Mouse (Mus musculus): ENCODE measurements around the gene Tbc1d9.

Gene Tbc1d9

DNA sequence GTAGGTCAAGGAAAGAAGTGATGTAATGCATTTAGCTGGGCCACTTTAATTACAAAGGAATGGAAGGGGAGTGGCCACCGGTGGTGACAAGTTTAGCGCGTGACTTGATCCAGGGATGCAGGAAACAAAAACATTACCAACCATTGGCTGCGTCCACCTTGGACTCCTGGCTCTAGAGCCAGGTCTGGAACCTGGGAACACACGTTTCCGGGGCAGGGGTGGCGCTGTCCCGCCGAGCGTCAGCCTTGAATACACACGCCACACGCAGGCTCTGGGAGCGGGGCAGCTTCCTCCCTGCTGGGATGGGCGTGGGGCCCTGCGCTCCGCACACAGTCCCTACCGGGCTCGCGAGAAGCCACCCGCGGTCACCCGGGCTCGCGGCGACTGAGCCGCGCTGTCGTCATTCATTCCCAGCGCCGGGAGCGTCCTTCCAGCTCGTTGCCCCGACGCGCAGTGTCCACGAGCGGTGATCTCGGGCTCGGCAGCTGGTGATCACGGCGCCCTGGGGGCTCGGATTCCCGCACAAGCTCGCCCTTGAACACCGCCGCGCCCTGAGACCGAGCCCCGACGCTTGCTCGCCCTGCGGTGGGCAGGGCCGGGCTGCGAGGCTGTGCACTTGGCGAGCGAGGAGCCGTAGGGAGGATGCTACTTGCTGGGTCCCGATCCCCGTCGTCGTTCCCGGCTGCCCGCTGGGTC, at the start of gene Tbc1d9:
Gene Tbc1d9 (plus strand): TSS at position 118 of the 696 bp plus-strand sequence.
- CTCF ChIA-PET: interaction anchor here in 1 of 4 experiments (0.8 to 1.0 kb wide), 2 partner anchors 13 to 95 kb away, joined by 3 read pairs; no protein-coding TSS in a partner anchor
- POLR2A ChIA-PET: interaction anchor here in 3 of 4 experiments (0.5 to 2.0 kb wide), 33 partner anchors 9 to 1037 kb away, joined by 3 to 9 read pairs (median 3); partner anchors contain the start of genes Dnajb1 (in 1 of the 3), Elmod2 (in 1 of the 3) and Rnf150 (in 1 of the 3)

DNA sequence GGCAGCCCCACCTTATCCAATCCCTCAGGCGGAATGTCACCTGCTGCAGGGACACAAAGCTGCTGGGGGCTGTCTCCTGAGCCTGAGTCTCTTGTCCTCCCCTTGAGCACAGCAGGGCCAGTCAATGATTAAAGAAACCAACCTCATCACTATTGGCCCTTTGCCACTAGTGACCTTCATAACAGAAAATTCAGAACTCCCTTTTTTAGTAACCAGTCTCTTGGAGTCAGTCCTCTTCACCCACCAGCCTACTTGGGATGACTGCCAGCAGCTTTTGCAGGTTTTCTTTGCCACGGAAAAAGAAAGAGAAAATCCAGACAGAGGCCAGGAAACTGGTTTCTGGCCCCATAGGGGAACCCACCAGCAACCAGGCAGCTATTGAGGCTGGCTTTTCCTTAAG, 30.1 kb upstream of the Tbc1d9 start:
- ChIA-PET CTCF (no interaction called here), POLR2A (interaction anchor here in 1 of 4 experiments (0.6 kb wide), 1 partner anchor 12 kb away, joined by 5 read pairs; no protein-coding TSS in a partner anchor)

DNA sequence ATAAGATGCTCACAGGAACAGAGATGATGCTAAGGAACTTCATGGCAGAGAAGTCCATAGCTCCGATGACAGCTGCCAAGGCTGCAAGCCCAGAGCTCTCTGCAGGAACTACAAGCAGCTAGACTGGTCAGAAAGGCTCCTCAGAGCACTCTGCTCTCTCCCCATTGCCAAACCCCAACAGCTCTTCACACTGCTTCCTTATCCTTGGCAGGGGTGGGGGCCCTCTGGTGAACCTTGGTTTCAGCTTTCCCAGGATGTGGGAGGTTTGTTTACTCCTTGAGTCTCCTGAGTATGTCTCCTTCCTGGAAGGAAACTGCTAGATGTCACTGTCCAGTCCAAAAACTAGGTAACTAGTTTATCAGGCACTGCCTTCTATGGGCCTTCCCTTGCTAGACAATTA, 25.1 kb upstream of the Tbc1d9 start:
- CTCF ChIA-PET: no interaction called here

DNA sequence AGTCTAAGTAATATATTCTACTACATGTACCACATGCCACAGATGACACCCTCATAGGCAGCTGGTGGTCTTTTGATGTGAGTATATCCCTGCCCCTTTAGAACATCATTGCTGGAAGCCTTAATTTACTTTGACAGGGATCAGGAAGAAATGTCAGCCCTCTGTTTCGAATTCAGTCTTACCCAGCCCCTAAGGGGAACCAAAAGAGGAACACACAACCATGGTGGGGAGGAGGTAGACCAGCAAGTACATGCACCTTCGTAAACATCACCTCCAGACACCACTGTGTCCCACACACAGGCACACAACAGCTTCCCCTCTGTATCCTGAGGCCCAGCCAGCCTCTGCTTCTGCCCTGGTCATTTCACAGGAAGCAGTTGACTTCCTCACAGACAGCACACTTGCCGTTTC, 24.4 kb upstream of the Tbc1d9 start:
- ChIA-PET POLR2A (no interaction called here), CTCF (no interaction called here)

More for the DNA sequence above, 25.1 kb upstream of the Tbc1d9 start:
- POLR2A ChIA-PET: interaction anchor here in 1 of 4 experiments (1.4 kb wide), 1 partner anchor 25 kb away, joined by 3 read pairs; the partner anchor contains the start of gene Tbc1d9

DNA sequence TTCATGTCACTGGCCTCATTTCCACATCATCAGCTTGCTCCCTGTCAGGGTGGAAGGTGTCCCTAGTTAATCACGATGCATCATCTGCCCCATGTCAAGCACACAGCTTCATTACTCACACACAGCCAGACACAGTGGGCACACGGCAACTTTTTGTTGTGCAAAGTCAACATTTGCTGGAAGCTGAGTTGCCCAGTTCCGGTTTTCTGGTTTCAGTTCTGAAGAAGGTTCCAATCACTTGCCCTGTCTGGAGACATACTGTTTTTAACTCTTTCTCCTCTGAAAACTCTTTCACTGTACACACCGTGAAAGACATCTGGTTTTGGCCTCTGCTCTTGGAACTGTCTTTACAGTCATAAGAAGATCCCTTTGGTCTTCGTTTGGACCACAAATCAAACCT, 23.8 kb upstream of the Tbc1d9 start:
- ChIA-PET CTCF (no interaction called here), POLR2A (no interaction called here)

DNA sequence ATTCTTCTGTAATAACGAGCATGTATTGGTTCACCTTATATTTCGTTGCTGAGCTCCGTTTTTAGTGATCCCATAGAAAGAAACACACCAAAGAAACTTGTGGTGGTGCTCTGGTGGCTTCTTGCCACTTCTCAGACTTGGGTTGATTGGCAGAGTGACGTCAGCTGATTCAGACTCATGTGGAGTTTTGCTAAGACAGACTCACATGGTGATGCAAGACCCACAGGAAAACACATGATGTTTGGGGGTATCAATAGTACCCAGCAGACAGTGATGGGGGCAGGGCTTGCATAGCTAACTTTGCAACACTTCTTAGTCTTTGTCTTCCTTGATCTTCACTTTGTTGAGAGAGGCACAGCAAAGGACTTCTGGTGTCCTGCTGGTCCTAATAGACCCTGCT, 20.6 kb upstream of the Tbc1d9 start:
- ChIA-PET CTCF (interaction anchor here in 1 of 4 experiments (0.8 kb wide), 1 partner anchor 198 kb away, joined by 4 read pairs; no protein-coding TSS in a partner anchor), POLR2A (interaction anchor here in 2 of 4 experiments (0.7 to 1.0 kb wide), 3 partner anchors 112 to 756 kb away, joined by 3 to 4 read pairs (median 3); partner anchors contain the start of gene Il15 (in 1 of the 2))

DNA sequence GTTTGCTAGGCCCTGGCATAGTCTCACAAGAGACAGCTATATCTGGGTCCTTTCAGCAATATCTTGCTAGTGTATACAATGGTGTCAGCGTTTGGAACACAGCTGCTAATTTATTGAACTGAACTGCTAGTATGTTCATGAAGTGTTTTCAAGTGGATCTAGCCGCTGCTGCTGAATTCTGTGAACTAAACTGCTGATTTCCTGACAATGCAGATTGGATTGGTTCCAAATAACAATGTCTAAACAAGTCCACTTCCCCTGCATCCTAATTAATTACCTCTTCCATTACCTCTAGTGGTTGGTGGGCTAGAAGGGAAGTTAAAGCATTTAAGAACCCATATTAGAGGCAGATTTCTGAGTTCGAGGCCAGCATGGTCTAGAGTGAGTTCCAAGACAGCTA, 19.7 kb upstream of the Tbc1d9 start:
- POLR2A ChIA-PET: no interaction called here
- CTCF ChIA-PET: no interaction called here

DNA sequence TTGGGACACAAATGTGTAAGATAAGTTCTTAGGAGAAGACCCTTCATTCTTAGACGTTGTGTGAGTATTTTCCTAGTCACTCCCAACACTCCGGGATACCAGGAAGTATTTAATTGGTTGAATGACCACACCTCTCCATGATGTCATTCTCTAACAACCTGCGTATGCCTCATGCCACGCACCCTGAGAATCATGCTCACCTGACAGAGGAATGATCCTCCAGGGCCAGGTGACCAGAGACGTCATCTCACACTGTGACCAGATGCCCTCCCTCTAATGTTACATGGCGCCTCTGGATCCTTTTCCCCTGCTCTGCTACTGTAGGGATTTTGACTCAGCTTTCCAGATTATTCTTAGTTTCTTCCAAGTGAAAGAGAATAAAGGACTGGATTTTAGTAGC, 16.0 kb upstream of the Tbc1d9 start:
- POLR2A ChIA-PET: interaction anchor here in 1 of 4 experiments (0.9 kb wide), 1 partner anchor 16 kb away, joined by 3 read pairs; the partner anchor contains the start of gene Tbc1d9
- CTCF ChIA-PET: no interaction called here

DNA sequence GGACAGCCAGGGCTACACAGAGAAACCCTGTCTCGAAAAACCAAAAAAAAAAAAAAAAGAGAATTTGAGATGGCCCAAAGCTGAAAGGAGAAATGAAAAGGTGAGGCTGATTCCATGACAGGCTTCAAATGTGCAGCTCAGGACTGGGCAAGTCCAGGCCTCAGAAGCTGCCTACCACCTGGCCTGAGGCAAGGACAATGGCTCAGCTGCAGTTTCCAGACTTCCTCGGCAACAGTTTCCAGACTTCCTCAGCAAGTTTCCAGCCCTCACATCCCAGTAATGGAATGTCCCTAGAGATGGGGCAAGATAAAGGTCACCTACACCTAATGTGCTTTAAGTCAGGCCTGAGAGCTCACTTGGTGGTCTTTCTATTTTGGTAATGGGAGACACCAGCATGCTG, 13.1 kb upstream of the Tbc1d9 start:
- CTCF ChIA-PET: interaction anchor here in 1 of 4 experiments (0.6 kb wide), 1 partner anchor 379 kb away, joined by 3 read pairs; no protein-coding TSS in a partner anchor
- POLR2A ChIA-PET: interaction anchor here in 1 of 4 experiments (0.6 to 1.4 kb wide), 2 partner anchors 12 to 66 kb away, joined by 3 to 5 read pairs; partner anchors contain the start of gene Tbc1d9

DNA sequence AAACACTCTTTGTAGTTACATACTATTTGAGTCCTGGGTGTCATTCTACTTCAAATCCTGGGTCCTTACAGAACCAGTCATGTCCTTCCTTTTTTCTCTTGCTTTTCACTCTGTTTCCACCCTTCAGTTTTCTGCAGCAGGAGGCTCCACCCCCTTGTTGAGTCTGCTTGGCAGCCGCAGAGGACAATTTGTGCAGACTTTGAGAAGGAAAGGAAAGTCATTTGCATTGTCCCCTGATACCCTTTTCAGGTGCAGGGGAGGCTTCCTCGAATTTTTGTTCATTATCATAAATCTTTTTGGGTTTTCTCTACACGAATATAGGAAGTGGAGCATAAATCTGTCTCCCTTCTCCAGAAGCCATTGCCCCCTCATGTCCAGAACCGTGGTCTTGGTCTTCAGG, 12.7 kb upstream of the Tbc1d9 start:
- ChIA-PET POLR2A (interaction anchor here in 1 of 4 experiments (1.4 kb wide), 1 partner anchor 12 kb away, joined by 5 read pairs; the partner anchor contains the start of gene Tbc1d9), CTCF (interaction anchor here in 1 of 4 experiments (0.6 kb wide), 1 partner anchor 380 kb away, joined by 3 read pairs; no protein-coding TSS in a partner anchor)

DNA sequence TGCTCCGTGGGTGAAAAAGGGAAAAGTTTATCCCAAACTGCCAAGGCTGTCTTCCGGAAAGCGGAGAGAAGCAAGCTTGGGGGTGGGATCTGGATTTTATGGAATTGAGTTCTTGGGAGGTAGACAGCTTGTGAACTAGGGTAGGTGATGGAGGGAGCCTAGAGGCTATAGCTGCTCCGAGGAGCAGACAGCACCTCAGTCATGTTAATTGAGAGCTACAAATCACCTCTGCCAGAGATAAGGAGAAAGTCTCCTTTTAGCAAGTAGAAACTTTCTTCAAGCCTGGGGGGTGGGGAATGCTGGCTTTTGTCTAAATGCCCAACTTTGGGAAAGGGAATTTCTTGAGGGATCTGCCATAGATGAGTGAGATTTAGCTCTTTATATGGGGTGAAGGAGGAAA, 10.0 kb upstream of the Tbc1d9 start:
- ChIA-PET CTCF (no interaction called here), POLR2A (interaction anchor here in 3 of 4 experiments (0.7 to 1.3 kb wide), 3 partner anchors 10 to 665 kb away, joined by 3 to 5 read pairs (median 3); partner anchors contain the start of gene Tbc1d9 (in 1 of the 3))

DNA sequence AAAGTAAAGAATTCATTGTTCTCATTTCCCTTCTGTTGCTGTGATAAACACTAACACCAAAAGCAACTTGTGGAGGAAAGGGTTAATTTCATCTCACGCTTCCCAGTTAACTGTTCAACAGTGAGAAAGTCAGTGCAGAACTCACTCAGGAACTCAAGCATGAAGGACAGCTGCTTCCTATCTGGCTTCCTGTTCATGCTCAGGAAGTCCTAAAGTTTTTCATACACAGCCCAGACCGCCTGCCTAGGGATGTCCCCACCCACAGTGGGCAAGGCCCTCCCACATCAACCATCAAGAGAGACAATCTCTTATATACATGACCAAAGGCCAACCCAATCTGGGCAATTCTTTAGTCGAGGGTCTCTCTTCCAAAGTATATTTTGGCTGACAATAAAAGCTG, 6.2 kb upstream of the Tbc1d9 start:
- CTCF ChIA-PET: no interaction called here

DNA sequence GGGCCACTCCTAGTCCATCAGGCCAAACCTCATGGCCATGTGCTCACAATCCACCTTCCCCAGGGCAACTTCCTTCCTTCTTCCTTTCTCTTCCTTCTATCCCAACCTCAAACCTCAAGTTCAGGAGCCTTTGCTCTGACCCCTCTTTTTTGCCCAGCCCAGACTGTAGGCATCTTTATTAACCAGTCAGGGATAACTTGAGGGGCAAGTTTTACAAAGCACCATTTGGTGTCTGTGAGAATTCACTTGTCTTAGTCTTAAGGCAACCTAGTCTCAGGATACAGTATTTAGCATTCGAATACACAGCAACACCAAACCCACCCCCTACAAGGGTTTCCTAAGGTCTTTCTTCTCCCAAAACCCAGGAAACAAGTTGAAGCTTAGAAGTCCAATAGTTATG, 5.5 kb upstream of the Tbc1d9 start:
- CTCF ChIA-PET: interaction anchor here in 1 of 4 experiments (1.1 kb wide), 1 partner anchor 297 kb away, joined by 3 read pairs; the partner anchor contains the start of gene Rnf150
- POLR2A ChIA-PET: interaction anchor here in 2 of 4 experiments (0.7 to 1.6 kb wide), 4 partner anchors 19 to 435 kb away, joined by 3 to 4 read pairs (median 3); no protein-coding TSS in a partner anchor

More for the DNA sequence above, 6.2 kb upstream of the Tbc1d9 start:
- POLR2A ChIA-PET: interaction anchor here in 1 of 4 experiments (1.3 to 1.6 kb wide), 3 partner anchors 47 to 435 kb away, joined by 3 to 4 read pairs (median 3); no protein-coding TSS in a partner anchor

DNA sequence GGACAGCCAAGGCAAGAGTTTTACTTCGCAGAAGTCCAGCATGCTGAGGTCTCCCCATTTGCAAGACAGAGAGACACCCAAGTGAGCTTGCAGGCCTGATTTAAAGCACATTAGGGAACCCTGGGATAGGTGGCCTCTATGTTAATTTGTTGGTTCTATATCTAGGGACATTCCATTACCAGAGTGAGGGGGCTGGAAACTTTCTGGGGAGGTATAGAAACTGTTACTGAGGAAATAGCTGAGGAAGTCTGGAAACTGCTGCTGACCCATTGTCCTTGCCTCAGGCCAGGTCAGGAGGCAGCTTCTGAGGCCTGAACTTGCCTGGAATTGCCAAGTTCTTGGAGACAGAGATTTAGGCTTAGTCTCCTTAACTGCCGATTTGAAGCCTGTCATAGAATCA, 4.5 kb upstream of the Tbc1d9 start:
- ChIA-PET CTCF (interaction anchor here in 2 of 4 experiments (0.5 to 0.8 kb wide), 2 partner anchors 11 to 27 kb away, joined by 4 to 6 read pairs; no protein-coding TSS in a partner anchor), POLR2A (interaction anchor here in 1 of 4 experiments (0.7 kb wide), 1 partner anchor 434 kb away, joined by 6 read pairs; no protein-coding TSS in a partner anchor)

DNA sequence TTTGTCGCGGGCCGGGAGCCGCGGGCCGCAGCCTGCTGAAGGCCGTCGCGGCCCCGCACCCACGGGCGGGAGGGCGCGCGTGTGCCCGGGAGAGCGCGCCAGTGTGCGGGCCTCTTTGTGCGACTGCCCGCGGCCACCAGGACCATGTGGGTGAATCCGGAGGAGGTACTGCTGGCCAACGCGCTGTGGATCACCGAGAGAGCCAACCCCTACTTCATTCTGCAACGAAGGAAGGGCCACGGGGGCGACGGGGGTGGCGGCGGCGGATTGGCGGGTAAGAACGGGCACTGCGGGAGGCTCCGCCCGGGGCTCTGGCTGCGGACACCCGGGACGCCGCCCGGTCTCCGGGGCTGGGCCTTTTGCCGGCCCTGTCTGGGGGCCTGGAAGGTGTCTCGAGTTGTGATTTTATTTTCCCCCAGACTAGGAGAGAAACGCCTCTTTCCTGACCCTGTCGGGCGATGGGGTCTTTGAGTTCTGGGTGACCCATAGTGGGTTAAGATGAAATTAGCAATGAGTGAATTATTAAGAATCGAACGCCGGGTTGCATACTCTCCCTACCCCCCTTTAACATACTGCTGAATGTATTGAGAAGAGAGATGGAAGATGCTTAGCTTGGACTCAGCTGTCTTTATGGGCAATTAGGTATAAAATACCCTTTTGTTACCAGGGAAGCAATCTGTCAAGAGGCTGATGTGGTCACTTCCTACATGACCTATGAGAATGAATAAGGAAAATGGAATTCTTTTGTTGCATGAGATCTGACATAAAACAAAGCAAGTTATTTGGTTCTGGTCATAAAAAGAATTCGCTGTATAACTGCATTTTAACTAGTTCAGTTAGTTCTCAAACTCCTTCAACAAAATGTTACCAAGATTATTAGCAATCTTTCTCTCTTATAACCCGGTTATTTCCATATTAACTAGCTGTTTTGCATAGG, 1.0 kb downstream of the Tbc1d9 start, which contains the start of gene Gm10645:
Gene Gm10645 (minus strand): TSS at position 240 of the 937 bp plus-strand sequence.
- POLR2A ChIA-PET: interaction anchor here in 3 of 4 experiments (0.6 to 2.0 kb wide), 12 partner anchors 10 to 442 kb away, joined by 3 to 9 read pairs (median 5); partner anchors contain the start of genes Dnajb1 (in 1 of the 3) and Elmod2 (in 1 of the 3)

DNA sequence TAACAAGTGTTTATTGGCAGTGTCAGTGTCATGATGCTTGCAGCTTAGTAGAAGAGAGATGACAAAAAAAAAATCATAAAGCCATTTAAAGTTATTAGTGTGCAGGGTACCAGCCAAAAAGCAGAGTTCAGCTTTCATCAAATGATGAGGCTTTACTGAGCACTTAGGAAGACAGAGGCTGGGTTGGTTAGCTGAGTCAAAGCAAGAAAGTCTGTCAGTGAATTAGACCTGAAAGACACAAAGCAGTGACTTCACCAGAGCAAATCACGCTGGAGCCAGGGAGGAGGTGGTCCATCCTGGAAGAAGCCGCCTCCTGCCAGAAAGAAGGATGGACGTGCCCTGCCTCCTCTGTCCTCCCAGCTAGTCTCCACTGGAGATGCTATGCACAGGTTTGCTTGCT, 2.8 kb downstream of the Tbc1d9 start:
- ChIA-PET CTCF (interaction anchor here in 1 of 4 experiments (0.6 kb wide), 1 partner anchor 802 kb away, joined by 3 read pairs; no protein-coding TSS in a partner anchor), POLR2A (no interaction called here)

More for the DNA sequence above, 1.0 kb downstream of the Tbc1d9 start, which contains the start of gene Gm10645:
- CTCF ChIA-PET: no interaction called here

DNA sequence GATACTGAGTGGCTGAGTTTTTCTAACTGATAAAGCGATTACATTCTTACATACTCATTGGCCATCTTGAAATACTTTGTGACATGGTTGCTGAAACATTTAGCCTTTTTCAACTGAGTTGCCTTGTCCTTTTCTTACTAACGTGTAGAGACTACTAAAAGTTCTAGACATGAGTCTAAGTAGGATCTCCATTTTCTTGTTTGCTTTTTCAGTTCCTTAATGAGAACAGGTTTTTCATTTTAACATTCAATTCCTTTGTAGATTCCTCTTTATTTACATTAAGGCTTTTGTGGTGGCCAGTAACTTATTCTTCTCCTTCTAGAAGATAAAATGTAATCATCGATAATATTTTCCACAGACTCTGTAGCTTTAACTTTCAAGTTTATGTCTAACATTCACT, 4.0 kb downstream of the Tbc1d9 start:
- POLR2A ChIA-PET: interaction anchor here in 2 of 4 experiments (0.6 to 1.0 kb wide), 2 partner anchors 7 to 536 kb away, joined by 3 read pairs; no protein-coding TSS in a partner anchor
- CTCF ChIA-PET: no interaction called here

DNA sequence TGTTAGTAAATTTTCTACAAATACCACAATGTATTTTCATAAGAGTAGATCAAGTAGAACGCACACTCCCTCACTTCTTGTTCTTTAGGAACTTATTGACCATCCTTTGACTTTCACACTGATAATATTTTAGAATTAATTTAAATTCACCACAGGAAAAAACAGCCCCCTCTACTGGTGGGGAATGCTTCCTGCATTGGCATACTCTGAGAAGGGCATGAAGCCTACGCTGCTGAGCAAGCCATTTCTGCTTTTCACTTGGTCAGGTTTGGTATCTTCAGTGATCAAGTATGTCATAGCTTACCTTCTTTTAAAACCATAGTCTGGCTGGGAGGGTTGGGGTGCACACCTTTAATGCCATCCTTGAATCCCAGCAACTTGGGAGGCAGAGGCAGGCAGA, 4.6 kb downstream of the Tbc1d9 start:
- ChIA-PET CTCF (no interaction called here), POLR2A (interaction anchor here in 1 of 4 experiments (0.7 to 1.0 kb wide), 2 partner anchors 8 to 100 kb away, joined by 3 read pairs; no protein-coding TSS in a partner anchor)

All from embryonic stem cell, embryonic (primary cell).